Mouse (Mus musculus) liver, embryonic 14.5 days (tissue): ENCODE measurements at regions not wholly inside any gene's neighbourhood (a gene's known extent, or its start where the extent isn't known, plus 50 kb on each side); places are given as distances from the start of the nearest gene placed in this dataset.

Experiments
- ATAC-seq: fragments of 200-750 bp; cut with Nextera tagmentation; 2 replicates; pipeline ENCODE4 v1.8.0; 2017; ENCODE audit warnings: moderate number of reproducible peaks, mild to moderate bottlenecking, moderate library complexity; ENCODE audit not compliant: insufficient read depth
- DNase-seq, 3 experiments: peaks; one replicate each; pipeline ENCODE4 v3.0.0-alpha.2; 2012 to 2013; ENCODE audit warnings: low read depth in 3 of 3, low spot score in 3 of 3
- H3K27ac ChIP-seq: fragments of 300-500 bp; sonication (generic); 2 replicates; pipeline ENCODE4 v1.5.1; 2014; ENCODE audit warnings: moderate library complexity, mild to moderate bottlenecking, control low read depth, inconsistent platforms
- H3K27me3 ChIP-seq: fragments of 300-500 bp; sonication (generic); 2 replicates; pipeline ENCODE4 v1.6.1; 2014; ENCODE audit warnings: mild to moderate bottlenecking, low read length, moderate library complexity; ENCODE audit not compliant: control insufficient read depth, insufficient read depth
- H3K36me3 ChIP-seq: fragments of 300-500 bp; sonication (generic); replicated peaks from 2 replicates; pipeline ENCODE4 v1.6.1; 2014; ENCODE audit warnings: low read depth; ENCODE audit not compliant: control insufficient read depth, insufficient read depth
- H3K4me1 ChIP-seq, 2 experiments: fragments of 200-500 bp in 1 of 2; fragments of 300-500 bp in 1 of 2; sonication (generic) in 1 of 2; replicated peaks; 2 replicates each; pipeline ENCODE4 v1.6.1; 2012 to 2014; ENCODE audit warnings: antibody characterized with exemption in 1 of 2, inconsistent platforms in 1 of 2, low read length in 1 of 2; ENCODE audit not compliant: control insufficient read depth in 2 of 2, insufficient read depth in 2 of 2
- H3K4me2 ChIP-seq: fragments of 300-500 bp; sonication (generic); 2 replicates; pipeline ENCODE4 v1.6.1; 2014; ENCODE audit warnings: low read depth, mild to moderate bottlenecking, control low read depth, moderate library complexity
- H3K4me3 ChIP-seq, 2 experiments: fragments of 200-500 bp in 1 of 2; fragments of 300-500 bp in 1 of 2; sonication (generic) in 1 of 2; 2 replicates each; pipeline ENCODE4 v1.5.1; 2012 to 2014; ENCODE audit warnings: low read depth in 2 of 2, low read length in 2 of 2, mild to moderate bottlenecking in 2 of 2, control low read depth in 1 of 2, inconsistent platforms in 1 of 2, moderate library complexity in 1 of 2; ENCODE audit not compliant: insufficient read depth in 1 of 2
- H3K9ac ChIP-seq: fragments of 300-500 bp; sonication (generic); replicated peaks from 2 replicates; pipeline ENCODE4 v1.6.1; 2014; ENCODE audit warnings: mild to moderate bottlenecking, control low read depth, moderate library complexity
- H3K9me3 ChIP-seq: fragments of 300-500 bp; sonication (generic); 2 replicates; pipeline ENCODE4 v1.6.1; 2016; ENCODE audit warnings: low read length, mixed read lengths; ENCODE audit not compliant: control insufficient read depth
- CTCF ChIP-seq: IDR thresholded peaks from 2 replicates; pipeline ENCODE4 v1.5.1; 2016; ENCODE audit warnings: antibody characterized with exemption, low read depth, control low read depth
- EP300 ChIP-seq: IDR thresholded peaks from 2 replicates; pipeline ENCODE4 v1.6.1; 2016; ENCODE audit warnings: antibody characterized with exemption, low read depth
- WGBS: fragments of 180-500 bp; shearing (Covaris S2); extraction: QIAGEN DNeasy Blood & Tissue Kit; methylation state at CpG from one replicate; pipeline ENCODE4 v1.1.7; 2014; ENCODE audit not compliant: insufficient replicate concordance; 5-methylcytosine and 5-hydroxymethylcytosine counted together

- Histone ChIP-seq H3K9me3 (no peaks in the 10 kb centered on the region), H3K27me3 (no peaks in the 10 kb centered on the region), H3K9ac (no peak overlapping the region), H3K4me2 (no peak overlapping the region), H3K4me3 (no peak overlapping the region), H3K4me1 (no peaks in the 10 kb centered on the region), H3K27ac (no peak overlapping the region), H3K36me3 (no peaks in the 10 kb centered on the region)
- TF ChIP-seq EP300 (no peak), CTCF (no peak)
- DNase-seq (no peak), ATAC-seq (no peak)
- 9% methylated on average over 1 of the region's 1 CpGs for WGBS
Observed at GRCm38 (mm10) chr7:66497480-66497879, 70.2 kb upstream of the Aldh1a3 start.

DNA sequence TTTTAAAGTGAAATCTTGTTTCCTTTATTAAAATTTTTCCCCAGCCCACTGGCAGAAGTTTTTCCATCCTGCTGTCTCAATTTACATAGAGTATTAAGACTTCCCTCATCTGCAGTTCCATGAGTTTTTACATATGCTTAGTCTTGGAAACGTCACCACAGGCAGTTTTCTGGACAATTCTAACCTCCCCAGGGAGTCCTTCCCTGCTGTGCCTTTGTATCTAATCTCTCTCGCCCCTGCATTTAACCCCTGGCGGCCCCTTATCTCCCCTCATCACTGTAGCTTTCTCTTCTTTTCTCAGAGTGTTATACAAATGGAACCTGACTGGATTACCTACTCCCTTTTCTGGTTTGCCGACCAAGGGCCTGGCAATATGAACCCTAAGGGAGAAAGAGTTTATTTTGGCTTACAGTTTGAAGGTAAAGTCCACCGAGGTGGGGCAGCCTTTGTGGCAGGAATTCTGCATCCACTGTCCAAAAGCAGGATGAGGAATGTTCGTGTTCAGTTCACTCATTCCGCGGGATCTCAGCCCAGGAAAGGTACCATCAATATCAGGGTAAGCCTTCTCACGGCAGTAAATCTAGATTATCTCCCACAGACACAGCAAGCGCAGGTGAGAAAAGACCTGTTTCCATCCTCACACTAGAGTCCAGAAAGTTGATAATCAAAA lies 66.0 kb upstream of the Aldh1a3 start:
- DNase-seq (no peak), ATAC-seq (no peak)
- TF ChIP-seq CTCF: no peak
- TF ChIP-seq EP300: no peak
- H3K4me2 ChIP-seq: no peak overlapping the region
- H3K4me1 ChIP-seq: no peaks in the 10 kb centered on the region
- no peak overlapping the region for H3K4me3 ChIP-seq
- H3K9me3 ChIP-seq: no peaks in the 10 kb centered on the region
- 64% methylated on average over 10 of the region's 10 CpGs for WGBS
- no peaks in the 10 kb centered on the region for H3K27me3 ChIP-seq
- no peaks in the 10 kb centered on the region for H3K36me3 ChIP-seq
- H3K27ac ChIP-seq: no peak overlapping the region
- H3K9ac ChIP-seq: no peak overlapping the region

GRCm38 (mm10) chr7:66492748-66493147 lies 65.4 kb upstream of the Aldh1a3 start:
- ATAC-seq: no peak

GRCm38 (mm10) chr7:66491501-66491900 lies 64.2 kb upstream of the Aldh1a3 start:
- Histone ChIP-seq H3K9me3 (no peaks in the 10 kb centered on the region), H3K27me3 (no peaks in the 10 kb centered on the region), H3K4me3 (no peak overlapping the region), H3K27ac (no peak overlapping the region), H3K4me2 (no peak overlapping the region), H3K36me3 (no peaks in the 10 kb centered on the region), H3K4me1 (no peaks in the 10 kb centered on the region), H3K9ac (no peak overlapping the region)
- DNase-seq (no peak), ATAC-seq (no peak)
- TF ChIP-seq CTCF (no peak), EP300 (no peak)
- WGBS: 44% methylated on average over 2 of the region's 2 CpGs

More at GRCm38 (mm10) chr7:66492748-66493147, 65.4 kb upstream of the Aldh1a3 start:
- no peak for TF ChIP-seq EP300
- TF ChIP-seq CTCF: no peak
- no peak for DNase-seq
- Histone ChIP-seq H3K4me1 (no peaks in the 10 kb centered on the region), H3K4me2 (no peak overlapping the region), H3K27ac (no peak overlapping the region), H3K9ac (no peak overlapping the region), H3K9me3 (no peaks in the 10 kb centered on the region), H3K36me3 (no peaks in the 10 kb centered on the region), H3K27me3 (no peaks in the 10 kb centered on the region), H3K4me3 (no peak overlapping the region)
- WGBS: 73% methylated on average over 12 of the region's 12 CpGs

DNA sequence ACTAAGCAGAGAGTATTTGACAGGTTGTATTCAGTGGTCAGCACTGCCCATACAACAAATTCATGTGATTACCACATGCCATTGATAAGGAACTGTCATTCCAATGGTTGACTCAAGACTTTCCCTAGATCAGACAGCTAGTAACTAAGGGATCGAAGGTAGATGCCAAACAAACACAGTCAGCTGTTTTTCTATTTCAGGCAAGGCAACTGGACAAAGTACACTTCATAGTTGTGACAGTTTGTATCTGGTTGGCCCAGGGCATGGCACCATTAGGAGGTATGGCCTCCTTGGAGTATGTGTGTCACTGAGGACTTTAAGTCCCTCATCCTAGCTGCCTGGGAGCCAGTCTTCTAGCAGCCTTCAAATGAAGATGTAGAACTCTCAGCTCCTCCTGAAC lies 62.8 kb upstream of the Aldh1a3 start:
- no peak overlapping the region for H3K9ac ChIP-seq
- no peaks in the 10 kb centered on the region for H3K36me3 ChIP-seq
- H3K4me1 ChIP-seq: no peaks in the 10 kb centered on the region
- H3K27me3 ChIP-seq: no peaks in the 10 kb centered on the region
- ATAC-seq (no peak), DNase-seq (no peak)
- H3K4me3 ChIP-seq: no peak overlapping the region
- 62% methylated on average over 1 of the region's 1 CpGs for WGBS
- H3K9me3 ChIP-seq: no peaks in the 10 kb centered on the region
- TF ChIP-seq CTCF (no peak), EP300 (no peak)
- H3K27ac ChIP-seq: no peak overlapping the region
- H3K4me2 ChIP-seq: no peak overlapping the region
